Mouse (Mus musculus): ENCODE results near the gene Rpl35a.
"Not testable (repeated sequence)": the region's sequence is repeated elsewhere in the genome, so short reads cannot be mapped to it uniquely, and the experiment has no call there.

Gene Rpl35a

DNA sequence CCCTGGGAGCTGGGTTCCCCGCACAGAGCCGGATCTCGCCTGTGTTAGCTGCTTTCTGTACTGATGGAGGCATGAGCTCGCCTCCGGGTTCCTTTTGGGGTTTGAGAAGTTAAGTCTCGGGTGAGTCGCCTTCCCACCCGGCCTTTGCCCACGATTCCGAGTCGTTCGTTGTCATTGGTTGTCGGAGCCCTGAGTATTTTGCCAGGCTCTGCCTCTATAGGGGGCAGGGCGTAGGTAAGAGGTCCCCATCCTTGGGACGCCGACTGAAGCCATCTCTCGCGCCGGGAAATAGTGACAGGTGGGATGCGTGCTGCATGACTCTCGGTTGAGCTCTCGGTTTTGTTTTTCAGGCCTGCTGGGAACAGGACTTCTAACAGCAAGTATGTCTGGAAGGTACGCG lies 533 bp downstream of the Rpl35a start:
- no peak for DNase-seq

DNA sequence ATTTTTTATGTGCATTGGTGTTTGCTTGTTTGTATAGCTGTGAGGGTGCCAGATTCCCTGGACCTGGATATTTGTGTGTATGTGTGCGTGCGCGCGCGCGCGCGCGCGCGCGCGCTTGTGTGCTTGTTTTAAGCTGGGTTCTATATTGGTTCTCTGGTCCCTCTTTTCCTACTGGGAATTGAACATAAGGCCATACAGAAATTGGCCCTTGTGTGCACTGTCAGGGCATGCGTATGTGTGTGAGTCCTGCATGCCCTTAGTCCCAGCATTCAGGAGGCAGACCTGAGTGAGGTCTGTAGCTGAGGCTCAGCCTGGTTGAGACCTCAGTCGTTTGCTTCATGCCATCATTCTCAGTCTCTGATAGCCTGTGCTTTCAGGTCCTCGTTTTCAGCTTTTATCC lies 1.8 kb downstream of the Rpl35a start:
- no peak for DNase-seq

DNA sequence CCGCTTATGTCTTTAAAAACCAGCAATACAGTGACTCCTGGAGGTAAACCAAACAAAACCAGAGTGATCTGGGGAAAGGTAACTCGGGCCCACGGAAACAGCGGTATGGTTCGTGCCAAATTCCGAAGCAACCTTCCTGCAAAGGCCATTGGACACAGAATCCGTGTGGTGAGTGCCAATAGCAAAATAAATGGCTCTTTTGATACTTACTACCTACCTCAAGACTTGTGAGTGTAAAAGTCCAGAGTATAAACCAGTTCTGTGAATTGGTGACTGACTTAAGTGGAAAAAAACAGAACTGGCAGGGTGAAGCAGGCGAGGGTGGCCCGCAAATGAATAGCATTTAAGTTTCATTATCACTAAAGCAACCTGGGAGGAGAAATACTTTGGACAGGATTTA lies 2.4 kb downstream of the Rpl35a start:
- DNase-seq = not testable (repeated sequence)

DNA sequence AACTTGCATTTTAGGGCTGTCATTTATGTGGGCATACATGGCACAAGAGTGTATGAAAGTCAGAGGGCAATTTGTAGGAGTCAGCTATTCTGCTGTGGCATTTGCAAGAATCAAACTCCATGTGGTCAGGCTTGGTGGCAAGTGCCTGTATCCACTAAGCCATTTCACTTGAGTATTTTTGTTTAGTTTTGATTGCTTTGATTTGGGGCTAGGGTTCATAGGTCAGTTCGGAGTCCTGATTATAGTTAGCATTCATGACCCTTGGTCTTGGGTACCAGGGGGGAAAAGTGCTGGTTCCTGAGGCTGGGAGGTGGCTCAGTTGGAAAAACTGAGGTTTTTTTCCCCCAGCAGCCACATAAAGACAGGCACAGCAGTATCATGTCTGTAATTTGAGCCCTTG lies 3.2 kb downstream of the Rpl35a start:
- no peak for DNase-seq

DNA sequence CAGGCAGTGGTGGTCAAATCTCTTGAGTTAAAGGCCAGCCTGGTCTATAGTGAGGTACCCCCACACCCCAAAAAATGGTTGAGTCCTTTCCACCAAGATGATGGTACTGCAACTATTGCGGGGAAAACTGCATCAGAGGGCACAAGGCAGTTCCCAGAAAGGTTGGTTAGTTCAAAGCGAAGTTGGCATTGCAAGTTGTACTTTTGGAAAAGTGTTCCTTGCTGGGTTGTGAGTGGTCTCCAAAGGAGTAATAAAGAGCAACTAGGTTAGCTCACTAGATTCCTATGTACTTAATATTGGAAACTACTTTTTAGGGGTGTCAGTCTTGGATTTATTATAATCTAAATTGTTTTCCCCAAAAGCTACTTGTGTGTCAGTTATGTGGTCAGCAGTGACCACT lies 4.7 kb downstream of the Rpl35a start:
- no peak for DNase-seq

DNA sequence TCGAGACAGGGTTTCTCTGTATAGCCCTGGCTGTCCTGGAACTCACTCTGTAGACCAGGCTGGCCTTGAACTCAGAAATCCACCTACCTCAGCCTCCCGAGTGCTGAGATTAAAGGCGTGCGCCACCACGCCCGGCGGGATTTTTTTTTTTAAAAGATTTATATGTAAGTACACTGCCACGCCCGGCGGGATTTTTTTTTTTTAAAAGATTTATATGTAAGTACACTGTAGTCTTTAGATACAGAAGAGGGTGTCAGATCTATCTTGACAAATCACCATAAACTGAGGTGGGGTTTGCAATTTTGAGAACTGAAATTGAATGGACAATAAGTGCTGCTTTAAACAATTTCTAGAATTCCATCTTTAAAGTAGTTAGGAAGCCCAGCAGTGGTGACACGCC lies 5.1 kb downstream of the Rpl35a start:
- no peak for DNase-seq

DNA sequence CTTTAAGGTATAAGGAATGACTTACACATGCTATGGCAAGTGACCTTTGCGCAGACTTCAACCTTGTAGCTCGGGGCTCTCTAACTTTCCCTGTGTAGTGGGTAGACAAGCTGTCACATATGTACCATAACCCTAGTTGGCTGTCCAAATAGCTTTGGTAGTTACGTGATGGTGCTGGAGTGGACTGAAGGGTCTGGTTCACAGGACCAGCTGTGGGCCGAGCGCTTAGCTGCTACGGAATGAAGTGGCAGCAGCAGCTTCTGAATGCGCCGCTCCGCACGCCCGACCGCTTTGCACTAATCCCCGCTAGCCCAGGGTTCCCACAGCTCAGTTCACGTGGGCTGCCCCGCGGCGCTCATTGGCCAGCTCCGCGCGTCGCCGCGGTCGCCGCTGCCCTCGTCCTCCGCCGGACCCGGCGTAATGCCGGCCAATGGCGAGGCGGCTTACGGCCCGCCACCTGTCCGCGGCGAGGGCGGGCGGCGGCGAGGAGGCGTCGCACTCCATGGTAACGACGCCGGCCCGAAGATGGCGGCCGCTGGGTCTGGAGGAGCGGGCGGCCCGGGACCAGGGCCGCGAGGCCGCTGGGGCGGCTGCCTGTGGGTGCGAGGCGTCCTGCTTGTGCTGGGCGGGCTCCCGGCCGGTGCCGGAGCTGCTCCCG lies 5.9 kb downstream of the Rpl35a start, which contains the start of gene Lmln:
Lmln (plus strand) TSS at position 498 of the 658 bp plus-strand sequence.
- DNase-seq = peak; percentile 62 to 68

DNA sequence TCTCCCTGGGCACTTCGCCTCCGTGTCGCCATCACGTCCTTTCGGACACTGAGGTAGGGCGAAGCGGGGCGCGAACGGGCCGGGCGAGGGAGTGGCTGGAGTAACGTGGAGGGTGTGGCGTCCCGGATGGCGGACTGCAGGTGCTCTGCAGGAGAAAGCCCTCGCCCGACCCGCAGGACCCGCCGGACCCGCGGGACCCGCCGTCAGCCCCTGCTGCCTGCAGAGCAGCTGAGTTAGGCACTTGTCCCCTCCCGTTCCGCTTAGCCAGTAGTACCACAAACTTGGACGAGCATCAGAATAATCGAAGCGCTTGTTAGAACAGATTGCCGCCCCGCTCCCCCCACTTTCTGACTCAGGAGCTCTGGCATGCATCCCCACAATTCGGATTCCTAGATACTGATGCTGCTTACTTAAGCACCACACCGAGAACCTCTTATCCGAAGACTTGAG lies 6.5 kb downstream of the Rpl35a start:
- peak in 1 of 2 experiments; percentile 50 for DNase-seq

DNA sequence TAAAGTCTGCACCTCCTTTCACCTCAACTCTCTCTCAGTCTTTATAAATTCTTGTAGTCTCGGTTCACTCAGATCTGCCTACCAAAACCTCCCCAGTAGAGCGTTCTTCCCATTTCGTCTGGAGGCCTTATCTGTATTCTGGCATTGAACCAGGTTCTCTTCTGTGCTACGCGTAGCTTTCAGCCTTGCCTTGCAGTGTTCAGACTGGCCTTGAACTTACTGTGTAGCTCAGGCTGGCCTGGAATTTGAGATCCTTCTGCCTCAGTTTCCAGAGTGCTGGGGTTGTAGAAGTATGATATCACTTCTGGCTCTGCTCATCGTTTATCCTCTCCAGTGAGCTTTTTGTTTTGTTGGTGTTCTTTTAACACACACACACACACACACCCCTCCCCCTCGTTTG lies 7.0 kb downstream of the Rpl35a start:
- no peak for DNase-seq

DNA sequence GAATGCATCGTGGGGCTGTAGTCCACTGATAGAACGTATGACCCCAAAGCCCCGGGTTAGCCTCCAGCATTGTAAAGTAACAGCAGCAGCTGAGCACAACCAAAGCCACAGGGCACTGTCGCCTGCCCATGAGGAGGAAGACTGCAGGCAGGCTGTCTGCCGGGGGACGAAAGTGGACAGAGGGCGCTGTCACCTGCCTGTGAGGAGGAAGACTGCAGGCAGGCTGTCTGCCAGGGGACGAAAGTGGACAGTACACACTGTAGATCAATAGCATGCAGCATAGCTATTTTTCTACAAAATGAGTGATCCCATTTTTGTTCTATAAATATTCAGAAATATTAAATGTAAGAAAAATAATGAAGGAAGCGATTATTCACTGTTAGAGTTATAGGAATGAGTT lies 8.4 kb downstream of the Rpl35a start:
- no peak for DNase-seq

DNA sequence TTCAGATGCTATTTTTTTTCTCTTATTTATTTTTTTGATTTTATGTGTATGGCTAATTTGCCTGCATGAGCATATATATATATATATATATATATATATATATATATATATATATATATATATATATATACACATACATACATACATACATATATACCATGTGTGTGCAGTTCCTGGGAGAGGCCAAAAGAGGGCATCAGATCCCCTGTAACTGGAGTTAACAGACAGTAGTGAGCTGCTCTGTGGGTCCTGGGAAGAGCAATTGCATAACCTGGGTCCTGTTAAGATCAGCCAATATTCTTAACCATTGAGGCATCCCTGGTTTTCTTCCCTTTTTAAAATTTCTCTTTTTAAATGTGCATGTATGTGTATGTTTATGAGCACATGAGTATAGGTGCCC lies 14.7 kb downstream of the Rpl35a start:
- DNase-seq = no peak

DNA sequence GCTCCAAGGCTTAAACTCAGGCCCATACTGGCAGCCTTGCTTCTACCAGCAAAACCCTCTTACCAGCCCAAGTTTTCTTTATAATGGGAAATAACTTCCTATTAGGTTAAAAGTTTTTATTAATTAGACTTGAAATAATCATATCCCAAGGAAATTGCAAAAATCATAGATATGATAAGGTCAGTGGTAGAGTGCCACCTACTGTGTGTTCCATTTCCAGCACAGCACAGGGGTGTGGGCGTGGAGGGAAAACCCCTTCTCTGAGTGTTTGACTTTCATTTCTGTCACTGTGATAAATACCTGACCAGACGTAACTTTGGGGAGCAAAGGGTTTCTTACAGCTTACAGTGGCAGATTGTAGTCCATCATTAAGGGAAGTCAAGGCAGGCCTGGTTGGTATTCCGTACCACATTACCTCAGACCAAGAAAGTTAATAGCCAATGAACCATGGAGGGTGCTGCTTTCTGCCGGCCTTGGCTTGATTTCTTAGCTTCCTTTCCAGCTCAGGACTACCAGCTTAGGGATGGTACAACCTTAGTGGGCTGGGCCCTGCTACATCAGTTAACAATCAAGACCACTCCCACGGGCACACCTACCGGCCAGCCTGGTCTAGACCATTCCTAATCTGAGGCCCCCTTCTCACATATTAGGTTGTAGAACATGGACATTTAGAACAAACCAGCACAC lies 16.8 kb downstream of the Rpl35a start:
- DNase-seq = peak in 1 of 2 experiments; percentile 8

DNA sequence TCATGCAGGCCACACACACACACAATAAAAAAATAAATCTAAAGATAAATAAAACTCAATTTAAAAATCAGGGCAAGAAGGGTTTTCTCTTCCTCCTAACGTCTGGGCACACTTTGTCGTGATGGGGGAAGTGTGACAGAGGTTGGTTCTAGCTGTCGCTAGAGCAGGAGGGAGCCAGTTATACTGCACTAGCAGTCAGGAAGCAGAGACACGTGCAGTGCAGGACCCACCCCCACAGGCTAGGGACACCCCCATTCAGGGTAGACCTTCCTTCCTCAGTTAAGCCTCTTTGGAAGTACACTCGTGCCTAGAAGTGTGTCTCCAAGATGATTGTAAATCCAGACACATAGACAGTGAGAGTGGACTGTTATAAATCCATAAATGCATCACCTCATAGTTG lies 18.7 kb downstream of the Rpl35a start:
- peak in 1 of 2 experiments; percentile 22 for DNase-seq

DNA sequence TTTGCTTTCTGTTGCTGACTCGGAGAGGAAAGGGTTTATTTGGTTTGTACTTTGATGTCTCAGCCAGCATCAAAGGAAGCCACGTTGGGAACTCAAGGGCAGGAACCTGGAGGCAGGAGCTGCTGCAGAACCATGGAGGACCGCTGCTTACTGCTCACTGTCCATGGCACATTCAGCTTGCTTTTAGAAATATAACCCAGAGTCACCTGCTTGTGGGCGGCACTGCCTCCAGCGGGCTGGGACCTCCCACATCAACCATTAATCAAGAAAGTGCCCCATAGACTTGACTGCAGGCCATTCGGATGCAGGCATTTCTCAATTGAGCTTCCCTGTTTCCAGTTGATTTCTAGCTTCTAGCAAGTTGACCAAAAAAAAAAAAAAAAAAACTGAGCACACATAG lies 19.8 kb downstream of the Rpl35a start:
- no peak for DNase-seq

DNA sequence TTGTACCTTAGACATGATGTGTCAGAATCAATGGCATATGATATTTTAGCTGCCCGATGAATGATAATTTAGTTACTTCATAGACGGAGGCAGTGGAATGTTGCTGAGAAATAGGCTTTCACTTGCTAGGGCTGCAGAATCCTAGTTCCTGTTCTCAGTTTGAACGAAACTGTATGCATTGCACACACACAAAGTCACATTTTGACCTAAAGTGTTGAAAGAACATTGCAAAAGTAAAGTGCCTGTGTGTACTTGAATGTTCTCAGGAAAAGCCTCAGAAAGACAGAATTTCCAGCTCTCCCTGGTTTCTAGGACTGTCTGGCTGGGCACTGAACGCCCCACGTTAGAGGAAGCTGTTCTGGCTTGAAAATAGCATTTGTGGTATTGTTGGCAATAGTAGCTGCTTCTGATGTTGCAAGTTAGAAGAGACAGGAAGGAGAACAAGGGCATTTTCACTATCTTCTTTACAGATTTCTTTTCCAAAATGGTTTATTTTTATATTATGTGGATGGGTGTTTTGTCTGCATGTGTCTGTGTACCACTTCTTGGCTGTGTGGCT lies 20.9 kb downstream of the Rpl35a start:
- DNase-seq = no peak

DNA sequence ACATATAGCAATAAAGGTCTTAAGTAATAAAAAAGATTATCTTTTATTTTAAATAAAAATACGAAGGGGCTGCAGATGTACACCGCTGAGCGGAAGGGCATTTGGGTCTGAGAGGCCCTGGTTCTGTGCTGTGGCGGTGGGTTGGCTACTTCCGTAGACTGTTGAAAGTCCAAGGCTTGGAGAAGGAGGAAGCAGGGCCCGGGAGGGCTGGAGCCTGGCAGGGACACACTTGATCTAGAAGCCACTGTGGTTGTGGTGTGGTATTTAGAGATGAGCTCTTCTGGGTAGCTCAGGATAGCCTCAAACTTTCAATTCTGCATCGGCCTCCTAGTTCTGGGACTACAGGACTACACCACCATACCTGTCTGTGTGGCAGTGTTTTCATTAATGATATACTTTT lies 23.8 kb downstream of the Rpl35a start:
- no peak for DNase-seq

DNA sequence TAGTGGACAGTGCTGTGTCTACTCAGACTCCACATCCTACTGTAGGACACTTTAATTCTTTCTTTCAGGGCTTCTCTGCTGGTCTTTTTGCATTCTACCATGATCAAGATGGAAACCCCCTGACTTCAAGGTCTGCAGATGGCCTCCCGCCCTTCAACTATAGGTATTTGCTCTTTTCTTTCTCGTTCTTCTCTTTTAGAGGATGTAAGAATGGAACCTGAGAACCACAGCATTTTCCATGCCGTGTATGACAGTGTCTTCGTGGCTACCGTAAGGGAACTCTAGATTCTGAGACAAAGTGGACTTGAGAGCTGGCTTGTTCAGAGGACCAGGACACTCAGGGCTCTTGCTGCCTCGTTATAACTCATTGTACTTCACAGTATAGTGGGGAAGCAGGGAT lies 26.7 kb downstream of the Rpl35a start:
- DNase-seq = no peak

DNA sequence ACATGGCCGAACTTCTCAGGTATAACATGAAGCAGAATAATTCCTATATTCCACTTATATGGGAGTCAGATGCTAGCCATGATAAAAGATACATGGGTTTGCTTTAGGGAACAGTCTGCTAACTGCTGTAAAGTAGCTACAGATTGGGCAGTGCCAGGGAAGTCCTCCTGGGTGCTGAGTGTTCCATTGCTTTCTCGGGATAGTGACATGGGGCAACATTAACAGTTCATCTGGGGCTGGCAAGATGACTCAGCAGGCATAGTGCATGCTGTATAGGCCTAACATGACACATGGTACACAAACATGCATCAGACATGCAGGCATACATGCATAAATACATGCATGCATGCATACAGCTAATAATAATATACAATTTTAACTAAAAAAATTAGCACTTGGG lies 27.7 kb downstream of the Rpl35a start:
- DNase-seq = no peak

DNA sequence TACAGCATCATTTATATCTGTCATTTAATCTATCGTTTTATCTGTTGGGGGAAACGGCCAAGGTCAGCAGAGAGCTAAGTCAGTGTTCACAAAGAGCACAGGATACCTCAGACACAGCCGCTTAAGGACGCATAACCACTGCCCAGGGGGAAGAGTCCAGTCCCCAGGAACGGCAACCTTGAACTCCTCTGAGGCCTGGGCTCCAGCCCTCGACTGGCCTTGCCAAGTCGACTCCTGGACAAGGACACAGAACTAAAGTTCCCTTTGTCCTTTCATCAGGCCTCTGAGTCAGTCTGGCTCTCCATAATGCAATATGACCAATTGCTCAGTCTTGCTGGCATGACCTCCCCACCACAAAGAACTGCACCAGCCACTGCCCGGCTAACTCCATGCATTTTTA lies 29.4 kb downstream of the Rpl35a start:
- DNase-seq = no peak
